Mouse (Mus musculus): ENCODE measurements at regions not wholly inside any gene's neighbourhood (a gene's known extent, or its start where the extent isn't known, plus 50 kb on each side); places are given as distances from the start of the nearest gene placed in this dataset.

- no peak for DNase-seq
Measured at GRCm38 (mm10) chr13:83035962-83036361, 467.9 kb upstream of the Mef2c start.

GRCm38 (mm10) chr13:83041506-83041905, 462.3 kb upstream of the Mef2c start:
- no peak for DNase-seq

GRCm38 (mm10) chr13:83045516-83045915, 458.3 kb upstream of the Mef2c start:
- DNase-seq: no peak

- DNase-seq: no peak
Measured at GRCm38 (mm10) chr13:83045970-83046369, 457.9 kb upstream of the Mef2c start.

GRCm38 (mm10) chr13:83046571-83047123, 457.2 kb upstream of the Mef2c start:
- no peak for DNase-seq

GRCm38 (mm10) chr13:83055865-83056264, 448.0 kb upstream of the Mef2c start:
- DNase-seq: no peak

GRCm38 (mm10) chr13:83056415-83056814, 447.4 kb upstream of the Mef2c start:
- DNase-seq: no peak

- DNase-seq: no peak
Measured at GRCm38 (mm10) chr13:83064727-83065126, 439.1 kb upstream of the Mef2c start.

- DNase-seq: no peak
Measured at GRCm38 (mm10) chr13:83065201-83065600, 438.6 kb upstream of the Mef2c start.

- DNase-seq: no peak
Measured at GRCm38 (mm10) chr13:83066115-83066753, 437.6 kb upstream of the Mef2c start.

- no peak for DNase-seq
Measured at GRCm38 (mm10) chr13:83067496-83067895, 436.3 kb upstream of the Mef2c start.

- DNase-seq: no peak
Measured at GRCm38 (mm10) chr13:83068588-83068987, 435.2 kb upstream of the Mef2c start.

- DNase-seq: no peak
Measured at GRCm38 (mm10) chr13:83069293-83069692, 434.5 kb upstream of the Mef2c start.

- no peak for DNase-seq
Measured at GRCm38 (mm10) chr13:83072073-83072472, 431.8 kb upstream of the Mef2c start.

GRCm38 (mm10) chr13:83074219-83074965, 429.4 kb upstream of the Mef2c start:
- DNase-seq: no peak

- DNase-seq: no peak
Measured at GRCm38 (mm10) chr13:83075320-83075877, 428.4 kb upstream of the Mef2c start.

- no peak for DNase-seq
Measured at GRCm38 (mm10) chr13:83076611-83077010, 427.2 kb upstream of the Mef2c start.

GRCm38 (mm10) chr13:83077085-83077484, 426.7 kb upstream of the Mef2c start:
- no peak for DNase-seq

GRCm38 (mm10) chr13:83079291-83079690, 424.5 kb upstream of the Mef2c start:
- no peak for DNase-seq

GRCm38 (mm10) chr13:83084948-83085347, 418.9 kb upstream of the Mef2c start:
- DNase-seq: no peak

GRCm38 (mm10) chr13:83099908-83100307, 403.9 kb upstream of the Mef2c start:
- no peak for DNase-seq

GRCm38 (mm10) chr13:83110610-83111009, 393.2 kb upstream of the Mef2c start:
- peak; percentile 33 for DNase-seq

- DNase-seq: peak; percentile 66
Measured at GRCm38 (mm10) chr13:83111503-83111902, 392.3 kb upstream of the Mef2c start.

GRCm38 (mm10) chr13:83112323-83112722, 391.5 kb upstream of the Mef2c start:
- DNase-seq: no peak

Measured in right cerebral cortex, postnatal 25 days (tissue).